Mouse (Mus musculus) midbrain, embryonic 16.5 days (tissue): ENCODE results near the gene Wdfy3. TPM values are rescaled to one million over a fixed set of nuclear protein-coding genes. Genes with fewer than 3 reads are reported as not detected.
"Not testable (repeated sequence)": the region's sequence is repeated elsewhere in the genome, so short reads cannot be mapped to it uniquely, and the experiment has no call there.

Experiments
- ATAC-seq: fragments of 200-750 bp; cut with Nextera tagmentation; 2 replicates; pipeline ENCODE4 v1.8.0; 2017; ENCODE audit warnings: moderate TSS enrichment
- H3K27ac ChIP-seq: fragments of 300-500 bp; sonication (generic); 2 replicates; pipeline ENCODE4 v1.5.1; 2014; ENCODE audit warnings: mild to moderate bottlenecking, low read length, mixed read lengths
- H3K27me3 ChIP-seq: fragments of 300-500 bp; sonication (generic); 2 replicates; pipeline ENCODE4 v1.6.1; 2014; ENCODE audit warnings: low read depth, low read length, mixed read lengths; ENCODE audit not compliant: control insufficient read depth, insufficient read depth
- H3K36me3 ChIP-seq: fragments of 300-500 bp; sonication (generic); 2 replicates; pipeline ENCODE4 v1.6.1; 2014; ENCODE audit warnings: mild to moderate bottlenecking, low read length, moderate library complexity, mixed read lengths; ENCODE audit not compliant: control insufficient read depth, insufficient read depth
- H3K4me1 ChIP-seq: fragments of 300-500 bp; sonication (generic); 2 replicates; pipeline ENCODE4 v1.6.1; 2014; ENCODE audit warnings: mild to moderate bottlenecking, low read length, mixed read lengths; ENCODE audit not compliant: control insufficient read depth, insufficient read depth
- H3K4me2 ChIP-seq: fragments of 300-500 bp; sonication (generic); 2 replicates; pipeline ENCODE4 v1.6.1; 2014; ENCODE audit warnings: mild to moderate bottlenecking, low read length, mixed read lengths
- H3K4me3 ChIP-seq: fragments of 300-500 bp; sonication (generic); 2 replicates; pipeline ENCODE4 v1.5.1; 2014; ENCODE audit warnings: low read depth, mild to moderate bottlenecking, low read length, moderate library complexity, mixed read lengths
- H3K9ac ChIP-seq: fragments of 300-500 bp; sonication (generic); 2 replicates; pipeline ENCODE4 v1.6.1; 2014; ENCODE audit warnings: low read depth, low read length, mixed read lengths
- H3K9me3 ChIP-seq: fragments of 300-500 bp; sonication (generic); replicated peaks from 2 replicates; pipeline ENCODE4 v1.6.1; 2014; ENCODE audit warnings: mild to moderate bottlenecking, low read length, mixed read lengths; ENCODE audit not compliant: control insufficient read depth, poor library complexity, severe bottlenecking
- WGBS: fragments of 180-500 bp; shearing (Covaris S2); extraction: QIAGEN DNeasy Blood & Tissue Kit; methylation state at CpG from one replicate; pipeline ENCODE4 v1.1.7; 2014; 5-methylcytosine and 5-hydroxymethylcytosine counted together
- polyA plus RNA-seq: library from polyadenylated mRNA; unstranded; fragments of >200 nt; fragmentation: Nextera tagmentation; extraction: Ambion mirVana; gene quantifications from 2 replicates; pipeline ENCODE4 v1.2.1, GENCODE M21; 2015

Gene Wdfy3
- polyA plus RNA-seq, 1 experiment from 2014 or later, result 27.0 TPM

DNA sequence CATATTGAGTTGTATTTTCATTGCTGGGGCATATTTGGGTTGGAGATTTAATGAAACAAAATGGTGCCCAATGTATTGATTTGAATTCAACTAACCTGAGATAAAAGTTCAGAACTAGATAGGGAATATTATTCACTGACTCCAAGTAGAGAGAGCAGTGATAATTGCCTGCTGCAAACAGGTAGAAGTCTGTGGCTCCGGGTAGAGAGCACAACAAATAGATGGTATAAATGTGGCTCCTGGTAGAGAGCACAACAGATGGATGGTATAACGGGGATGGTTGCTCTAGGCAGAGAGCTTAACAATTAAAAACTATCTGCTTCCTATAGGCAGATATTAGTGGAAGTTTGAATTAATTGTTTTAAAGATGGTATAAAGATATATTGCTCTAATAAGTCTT lies 232.1 kb downstream of the Wdfy3 start:
- H3K4me3 ChIP-seq, ATAC-seq, H3K9me3 ChIP-seq, H3K27me3 ChIP-seq, H3K4me2 ChIP-seq, H3K27ac ChIP-seq, H3K9ac ChIP-seq, H3K4me1 ChIP-seq: not testable (repeated sequence)
- WGBS, result 92% methylated on average over 2 of the region's 2 CpGs
- peaks cover 47% of the 10 kb centered on the region for H3K36me3 ChIP-seq

DNA sequence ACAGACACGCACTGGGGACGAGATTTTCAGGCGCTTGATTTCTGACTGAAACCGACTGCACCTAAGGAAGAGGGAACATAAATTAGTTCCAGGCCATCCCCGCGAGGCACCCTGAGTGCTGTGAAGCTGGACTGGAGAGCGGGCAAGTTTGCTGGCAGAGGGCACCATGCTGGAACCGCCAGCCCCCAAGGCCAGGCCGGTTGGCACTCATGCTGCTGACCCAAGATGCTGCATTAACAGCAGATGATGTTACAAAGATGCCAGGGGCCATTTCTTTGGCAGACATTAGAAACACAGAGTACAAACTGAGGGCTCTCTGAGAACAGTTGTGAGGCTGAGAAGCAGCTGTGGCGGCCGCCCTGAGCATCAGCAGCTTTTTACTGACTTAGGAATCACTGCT lies 233.5 kb downstream of the Wdfy3 start:
- H3K4me3 ChIP-seq, result no peak overlapping the region
- no peaks in the 10 kb centered on the region for H3K27me3 ChIP-seq
- no peaks in the 10 kb centered on the region for H3K9me3 ChIP-seq
- no peak overlapping the region for H3K9ac ChIP-seq
- ATAC-seq, result no peak
- no peaks in the 10 kb centered on the region for H3K4me1 ChIP-seq
- no peak overlapping the region for H3K27ac ChIP-seq
- H3K4me2 ChIP-seq, result no peak overlapping the region
- peaks cover 34% of the 10 kb centered on the region for H3K36me3 ChIP-seq
- WGBS, result 93% methylated on average over 11 of the region's 11 CpGs

DNA sequence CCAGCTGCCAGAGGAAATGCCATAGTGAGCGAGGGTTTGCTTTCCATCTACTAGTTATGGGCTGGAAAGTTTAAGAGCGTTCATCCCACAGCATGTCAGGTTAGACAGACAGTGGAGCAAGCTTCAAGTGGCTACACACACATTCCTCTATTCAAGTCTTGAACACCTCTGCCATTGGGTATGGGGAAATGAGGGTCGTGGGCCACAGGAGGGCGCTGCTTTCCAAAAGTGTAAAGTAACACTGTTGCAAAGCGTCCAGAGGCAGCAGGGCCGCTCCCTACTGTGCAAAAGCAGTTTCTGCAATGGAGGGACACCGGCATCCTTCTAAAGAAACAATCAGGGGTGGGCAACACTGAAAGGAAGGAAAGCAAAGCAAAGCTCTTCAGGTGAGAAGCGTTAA lies 235.8 kb downstream of the Wdfy3 start:
- Histone ChIP-seq H3K27ac (no peak overlapping the region), H3K4me2 (no peak overlapping the region), H3K9ac (no peak overlapping the region), H3K4me3 (no peak overlapping the region), H3K36me3 (peaks cover 22% of the 10 kb centered on the region), H3K27me3 (no peaks in the 10 kb centered on the region), H3K9me3 (no peaks in the 10 kb centered on the region), H3K4me1 (no peaks in the 10 kb centered on the region)
- WGBS, result 65% methylated on average over 8 of the region's 8 CpGs
- no peak for ATAC-seq

DNA sequence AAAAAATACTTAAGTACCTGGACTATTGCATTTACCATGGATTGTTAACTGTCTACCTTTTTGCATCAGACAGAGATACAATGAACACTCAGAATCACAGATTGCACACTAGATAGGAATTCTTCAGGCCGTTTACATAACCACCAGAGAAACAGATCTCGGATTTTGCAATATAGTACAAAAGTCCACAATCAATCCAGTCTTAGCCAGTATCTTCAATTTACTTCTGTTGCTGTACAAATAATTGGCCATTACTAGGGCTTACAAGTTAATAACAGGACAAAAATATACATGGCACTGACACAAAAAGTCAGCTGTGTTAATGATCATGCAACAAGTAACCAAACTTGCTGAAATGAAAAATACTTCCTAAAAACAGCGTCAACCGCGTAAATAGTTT lies 236.7 kb downstream of the Wdfy3 start:
- Histone ChIP-seq H3K4me1 (no peaks in the 10 kb centered on the region), H3K27me3 (no peaks in the 10 kb centered on the region), H3K36me3 (peaks cover 22% of the 10 kb centered on the region), H3K9me3 (no peaks in the 10 kb centered on the region), H3K4me3 (no peak overlapping the region), H3K27ac (no peak overlapping the region), H3K9ac (no peak overlapping the region), H3K4me2 (no peak overlapping the region)
- 94% methylated on average over 5 of the region's 5 CpGs for WGBS
- no peak for ATAC-seq

DNA sequence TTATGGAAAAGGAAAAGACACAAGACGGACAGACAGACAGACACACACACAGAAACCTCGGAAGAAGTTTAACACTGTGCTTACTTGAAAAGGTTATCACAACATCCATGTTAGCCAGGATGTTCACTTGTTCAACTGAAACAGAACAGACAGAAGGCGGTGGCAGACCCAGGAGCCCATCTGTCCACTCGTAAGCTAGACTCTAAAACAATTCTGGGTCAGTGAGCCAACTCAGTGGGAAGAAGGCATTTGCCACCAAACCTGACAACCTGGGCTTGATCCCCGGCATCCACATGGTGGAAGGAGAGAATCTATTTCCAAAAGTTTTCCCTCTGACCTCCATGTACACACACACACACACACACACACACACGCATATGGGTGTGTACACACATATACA lies 237.7 kb downstream of the Wdfy3 start:
- ATAC-seq, result no peak
- H3K36me3 ChIP-seq, result peaks cover 17% of the 10 kb centered on the region
- H3K4me2 ChIP-seq, result no peak overlapping the region
- H3K9ac ChIP-seq, result no peak overlapping the region
- H3K4me3 ChIP-seq, result no peak overlapping the region
- no peaks in the 10 kb centered on the region for H3K27me3 ChIP-seq
- no peaks in the 10 kb centered on the region; the same call in 1 of the 2 replicates for H3K4me1 ChIP-seq
- H3K9me3 ChIP-seq, result no peaks in the 10 kb centered on the region
- WGBS, result 93% methylated on average over 6 of the region's 6 CpGs
- no peak overlapping the region for H3K27ac ChIP-seq

DNA sequence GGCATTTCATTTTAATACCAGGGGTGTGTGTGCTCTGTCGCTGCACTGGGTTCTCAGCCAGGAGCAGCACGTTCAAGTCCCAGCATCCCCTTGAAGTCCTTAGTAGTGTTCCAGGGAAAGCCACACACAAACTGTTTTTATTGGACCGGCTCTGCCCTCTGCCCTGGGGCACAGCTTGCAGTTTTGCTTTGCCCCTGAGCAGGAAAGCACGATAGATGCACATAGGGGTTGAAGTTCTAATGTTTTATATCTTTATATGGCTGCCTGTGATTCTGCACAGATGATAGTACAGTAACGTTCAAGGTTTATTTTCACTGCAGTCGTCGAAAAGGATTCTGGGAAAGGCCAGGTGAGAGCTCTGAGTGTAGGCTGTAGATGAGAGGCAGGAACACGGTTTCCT lies 239.5 kb downstream of the Wdfy3 start:
- Histone ChIP-seq H3K4me2 (no peak overlapping the region), H3K9me3 (no peaks in the 10 kb centered on the region), H3K4me1 (peaks cover 8% of the 10 kb centered on the region; the same call in 1 of the 2 replicates), H3K27me3 (no peaks in the 10 kb centered on the region), H3K9ac (no peak overlapping the region), H3K36me3 (peaks cover 13% of the 10 kb centered on the region), H3K27ac (no peak overlapping the region), H3K4me3 (no peak overlapping the region)
- no peak for ATAC-seq
- 79% methylated on average over 8 of the region's 8 CpGs for WGBS

DNA sequence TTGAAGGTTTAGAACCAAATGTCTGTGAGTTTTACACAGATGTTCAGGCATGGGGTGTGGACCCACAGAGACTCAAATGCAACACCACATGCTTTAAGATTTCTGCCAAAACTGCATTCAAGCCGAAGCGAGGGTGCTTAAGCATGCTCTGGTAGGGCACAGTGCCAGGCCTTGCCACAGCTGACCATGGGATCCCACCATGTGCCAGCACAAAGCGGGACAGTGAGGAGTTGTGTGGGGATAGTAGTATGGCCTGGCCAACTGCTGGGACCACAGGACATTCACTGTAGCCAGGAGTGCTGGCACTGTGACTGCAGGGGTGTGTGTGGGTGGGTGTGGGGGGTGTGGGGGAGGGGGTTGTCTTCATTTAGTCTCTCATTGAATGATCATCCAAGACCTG lies 240.8 kb downstream of the Wdfy3 start:
- ATAC-seq, result no peak
- H3K9me3 ChIP-seq, result no peaks in the 10 kb centered on the region
- no peak overlapping the region for H3K27ac ChIP-seq
- H3K4me1 ChIP-seq, result peaks cover 10% of the 10 kb centered on the region; the same call in 1 of the 2 replicates
- no peak overlapping the region for H3K4me3 ChIP-seq
- H3K9ac ChIP-seq, result no peak overlapping the region
- no peak overlapping the region for H3K4me2 ChIP-seq
- H3K36me3 ChIP-seq, result peaks cover 11% of the 10 kb centered on the region
- 87% methylated on average over 3 of the region's 3 CpGs for WGBS
- H3K27me3 ChIP-seq, result no peaks in the 10 kb centered on the region

DNA sequence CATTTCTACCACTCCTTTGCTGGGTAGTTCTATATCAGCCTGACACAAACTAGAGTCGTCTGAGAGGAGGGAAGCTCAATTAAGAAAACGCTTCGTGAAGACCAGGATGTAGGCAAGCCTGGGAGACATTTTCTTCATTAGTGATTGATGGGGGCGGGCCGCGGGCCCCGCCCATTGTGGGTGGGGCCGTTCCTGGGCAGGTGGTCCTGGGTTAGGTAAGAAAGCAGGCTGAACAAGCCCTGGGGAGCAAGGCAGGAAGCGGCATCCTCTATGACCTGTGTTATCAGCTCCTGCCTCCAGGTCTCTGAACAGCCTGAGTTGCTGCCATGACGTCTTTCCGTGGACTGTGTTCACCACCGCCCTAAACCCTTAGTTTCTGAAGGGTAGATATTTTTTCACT lies 242.2 kb downstream of the Wdfy3 start:
- Histone ChIP-seq H3K4me2 (no peak overlapping the region), H3K9me3 (no peaks in the 10 kb centered on the region), H3K9ac (no peak overlapping the region), H3K36me3 (0 out of 2 replicates have a peak, but pooled peaks cover 2% of the 10 kb centered on the region), H3K4me1 (peaks cover 10% of the 10 kb centered on the region; the same call in 1 of the 2 replicates), H3K4me3 (no peak overlapping the region), H3K27me3 (no peaks in the 10 kb centered on the region), H3K27ac (no peak overlapping the region)
- WGBS, result 44% methylated on average over 12 of the region's 12 CpGs
- no peak for ATAC-seq

DNA sequence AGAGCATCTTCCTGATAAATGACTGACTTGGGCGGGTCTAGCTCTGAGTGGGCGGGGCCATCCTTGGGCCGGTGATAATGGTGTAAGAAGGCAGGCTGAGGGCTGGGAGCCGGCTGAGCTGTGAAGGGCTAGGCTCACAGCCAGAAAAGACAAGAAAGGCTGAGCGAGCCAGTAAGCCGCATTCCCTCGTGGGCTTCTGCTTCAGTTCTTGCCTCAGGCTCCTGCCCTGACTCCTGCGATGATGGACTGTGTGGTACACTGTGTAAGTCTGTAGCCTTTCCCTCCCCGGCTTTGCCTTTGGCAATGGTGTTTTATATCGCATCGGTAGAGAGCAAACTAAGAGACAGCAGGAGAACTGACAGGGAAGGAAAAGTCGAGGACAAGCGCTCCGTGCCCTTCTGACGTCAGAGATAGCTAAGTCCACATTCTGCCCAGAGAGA lies 243.2 kb downstream of the Wdfy3 start:
- Histone ChIP-seq H3K4me1 (peaks cover 10% of the 10 kb centered on the region; the same call in 1 of the 2 replicates), H3K9ac (no peak overlapping the region), H3K36me3 (0 out of 2 replicates have a peak, but pooled peaks cover 2% of the 10 kb centered on the region), H3K4me2 (peak overlapping the region; percentile 41), H3K27ac (no peak overlapping the region), H3K4me3 (no peak overlapping the region), H3K27me3 (no peaks in the 10 kb centered on the region), H3K9me3 (no peaks in the 10 kb centered on the region)
- peak; percentile 70 for ATAC-seq
- 4% methylated on average over 15 of the region's 15 CpGs for WGBS
